Mouse (Mus musculus) kidney, postnatal 10 days (tissue): ENCODE measurements at regions not wholly inside any gene's neighbourhood (a gene's known extent, or its start where the extent isn't known, plus 50 kb on each side); places are given as distances from the start of the nearest gene placed in this dataset.

ENCODE experiments used
- DNase-seq: peaks from one replicate; pipeline ENCODE4 v3.0.0; 2021; ENCODE audit warnings: mixed read lengths

- DNase-seq: no peak
Measured at GRCm38 (mm10) chr4:56686141-56686540, 53.7 kb upstream of the Gm26657 start.

- DNase-seq: no peak
Measured at GRCm38 (mm10) chr4:56685696-56686095, 54.2 kb upstream of the Gm26657 start.

- peak; percentile 88 for DNase-seq
Measured at GRCm38 (mm10) chr4:56685123-56685522, 54.7 kb upstream of the Gm26657 start.

- DNase-seq: no peak
Measured at GRCm38 (mm10) chr4:56684031-56684430, 55.8 kb upstream of the Gm26657 start.

GRCm38 (mm10) chr4:56681121-56681520 is 58.7 kb upstream of the Gm26657 start:
- DNase-seq: no peak

- DNase-seq: no peak
Measured at GRCm38 (mm10) chr4:56673868-56674267, 66.0 kb upstream of the Gm26657 start.

- DNase-seq: no peak
Measured at GRCm38 (mm10) chr4:56664921-56665320, 74.9 kb upstream of the Gm26657 start.

- no peak for DNase-seq
Measured at GRCm38 (mm10) chr4:56661816-56662215, 78.1 kb upstream of the Gm26657 start.

- no peak for DNase-seq
Measured at GRCm38 (mm10) chr4:56657046-56657445, 82.8 kb upstream of the Gm26657 start.

- no peak for DNase-seq
Measured at GRCm38 (mm10) chr4:56654327-56654726, 85.5 kb upstream of the Gm26657 start.

- DNase-seq: no peak
Measured at GRCm38 (mm10) chr4:56652819-56653218, 87.1 kb upstream of the Gm26657 start.

- no peak for DNase-seq
Measured at GRCm38 (mm10) chr4:56649731-56650130, 90.1 kb upstream of the Gm26657 start.

- peak; percentile 28 for DNase-seq
Measured at GRCm38 (mm10) chr4:56643999-56644962, 95.6 kb upstream of the Gm26657 start.

- DNase-seq: peak; percentile 12
Measured at GRCm38 (mm10) chr4:56643491-56643890, 96.4 kb upstream of the Gm26657 start.

GRCm38 (mm10) chr4:56639709-56640108 is 100.2 kb upstream of the Gm26657 start:
- DNase-seq: no peak

- DNase-seq: peak; percentile 16
Measured at GRCm38 (mm10) chr4:56638704-56639478, 101.0 kb upstream of the Gm26657 start.

GRCm38 (mm10) chr4:56636265-56636664 is 103.6 kb upstream of the Gm26657 start:
- DNase-seq: no peak

GRCm38 (mm10) chr4:56633528-56633927 is 106.3 kb upstream of the Gm26657 start:
- no peak for DNase-seq

- DNase-seq: no peak
Measured at GRCm38 (mm10) chr4:56630251-56630650, 109.6 kb upstream of the Gm26657 start.

- no peak for DNase-seq
Measured at GRCm38 (mm10) chr4:56627206-56627605, 112.7 kb upstream of the Gm26657 start.

- no peak for DNase-seq
Measured at GRCm38 (mm10) chr4:56621782-56622181, 118.1 kb upstream of the Gm26657 start.

- DNase-seq: no peak
Measured at GRCm38 (mm10) chr4:56621356-56621755, 118.5 kb upstream of the Gm26657 start.

GRCm38 (mm10) chr4:56620628-56621027 is 119.2 kb upstream of the Gm26657 start:
- no peak for DNase-seq

GRCm38 (mm10) chr4:56619803-56620202 is 120.1 kb upstream of the Gm26657 start:
- DNase-seq: no peak
